Mouse (Mus musculus): ENCODE data around the gene Fat1.

GRCm38 (mm10) chr8:44948597-44948996 is 13.3 kb downstream of the Fat1 start:
- no peak for TF ChIP-seq CTCF (IDR thresholded peaks at IDR 0.05; ENCODE audit: insufficient read depth, low read depth, low read length)
- TF ChIP-seq POLR2A (IDR thresholded peaks at IDR 0.05; ENCODE audit: insufficient read depth, low read depth, low read length) = no peak

All from olfactory bulb, adult 2 months (tissue).